Comparison of ENCODE assay signal across 9 mouse cellular contexts in genomic region chr19:6418984-6419692, GRCm38 (mm10). TPM values are rescaled to one million over a fixed set of nuclear protein-coding genes. Genes with fewer than 3 reads are reported as not detected.
DNase-seq lines count a peak whose midpoint lies in the region; ATAC-seq lines count a peak whose summit lies in the region.
"Had no signal": no experiment of that assay in that cellular context is flagged by ENCODE, and none has a peak within 500 bp of the region (broad histone marks: within the 10 kb centered on the region; RNA-seq: fewer than 3 reads in every experiment).

No protein-coding gene starts in this region.

- no peak overlapping the region for H3K27ac ChIP-seq in liver, embryonic 12.5 days
- H3K27ac ChIP-seq in liver, embryonic 11.5 days (ENCODE audit: low read depth, low read length), result no peak overlapping the region
- peak overlapping the region; percentile 97 for H3K27ac ChIP-seq in hindbrain, embryonic 13.5 days
- peak overlapping the region; percentile 96 for H3K27ac ChIP-seq in midbrain, embryonic 16.5 days (ENCODE audit: low read length)

- peaks cover 83% of the 10 kb centered on the region for H3K27me3 ChIP-seq in liver, embryonic 12.5 days (replicated peaks)
- H3K27me3 ChIP-seq in liver, embryonic 11.5 days (replicated peaks; ENCODE audit: control insufficient read depth, insufficient read depth, low read length), result peaks cover 62% of the 10 kb centered on the region
- H3K27me3 ChIP-seq in hindbrain, embryonic 13.5 days, result peaks cover 17% of the 10 kb centered on the region; the same call in 1 of the 2 replicates
- H3K27me3 ChIP-seq in midbrain, embryonic 16.5 days (ENCODE audit: control insufficient read depth, insufficient read depth, low read depth, low read length), result no peaks in the 10 kb centered on the region

- 9% methylated on average over 23 of the region's 23 CpGs for WGBS in liver, embryonic 12.5 days (ENCODE audit: insufficient replicate concordance)
- WGBS in liver, embryonic 11.5 days, result 8% methylated on average over 20 of the region's 23 CpGs
- WGBS in hindbrain, embryonic 13.5 days, result 3% methylated on average over 19 of the region's 23 CpGs
- WGBS in midbrain, embryonic 16.5 days, result 3% methylated on average over 17 of the region's 23 CpGs

- no peaks in the 10 kb centered on the region for H3K9me3 ChIP-seq in liver, embryonic 12.5 days (replicated peaks)
- no peaks in the 10 kb centered on the region for H3K9me3 ChIP-seq in liver, embryonic 11.5 days (ENCODE audit: control insufficient read depth, low read length)
- H3K9me3 ChIP-seq in hindbrain, embryonic 13.5 days, result no peaks in the 10 kb centered on the region
- H3K9me3 ChIP-seq in midbrain, embryonic 16.5 days (replicated peaks; ENCODE audit: control insufficient read depth, low read length, poor library complexity, severe bottlenecking), result no peaks in the 10 kb centered on the region

- ATAC-seq in liver, embryonic 12.5 days, result no peak
- no peak for ATAC-seq in liver, embryonic 11.5 days (replicated peaks; ENCODE audit: low FRiP score)
- ATAC-seq in hindbrain, embryonic 13.5 days (ENCODE audit: low FRiP score), result 0 out of 2 replicates have a peak, but pooled peaks have one; percentile 4
- ATAC-seq in midbrain, embryonic 16.5 days, result peak; percentile 8
- no peak for ATAC-seq in granulocyte monocyte progenitor cell, adult 5-6 weeks (replicated peaks; ENCODE audit: poor library complexity, severe bottlenecking)

- DNase-seq in cerebellum, adult 11-12 months, result peak; percentile 75
- DNase-seq in cerebellum, postnatal 36 days, result no peak
- no peak for DNase-seq in liver, embryonic 11.5 days (ENCODE audit: low spot score)
- DNase-seq in adrenal gland, postnatal 10 days, result no peak

- no peak overlapping the region for H3K9ac ChIP-seq in liver, embryonic 12.5 days
- no peak overlapping the region for H3K9ac ChIP-seq in liver, embryonic 11.5 days (ENCODE audit: low read depth, low read length)
- H3K9ac ChIP-seq in hindbrain, embryonic 13.5 days, result peak overlapping the region; percentile 90
- peak overlapping the region; percentile 86 for H3K9ac ChIP-seq in midbrain, embryonic 16.5 days (ENCODE audit: low read depth, low read length)

- H3K4me1 ChIP-seq in liver, embryonic 12.5 days, result peaks cover 43% of the 10 kb centered on the region
- peaks cover 24% of the 10 kb centered on the region for H3K4me1 ChIP-seq in liver, embryonic 11.5 days (replicated peaks; ENCODE audit: control insufficient read depth, insufficient read depth, low read length)
- H3K4me1 ChIP-seq in hindbrain, embryonic 13.5 days (replicated peaks), result peaks cover 89% of the 10 kb centered on the region
- peaks cover 66% of the 10 kb centered on the region for H3K4me1 ChIP-seq in midbrain, embryonic 16.5 days (ENCODE audit: control insufficient read depth, insufficient read depth, low read length)

- no peak overlapping the region for H3K4me3 ChIP-seq in liver, embryonic 12.5 days
- no peak overlapping the region for H3K4me3 ChIP-seq in liver, embryonic 11.5 days (ENCODE audit: low read depth, low read length)
- H3K4me3 ChIP-seq in hindbrain, embryonic 13.5 days, result peak overlapping the region; percentile 61
- peak overlapping the region; percentile 73 for H3K4me3 ChIP-seq in midbrain, embryonic 16.5 days (ENCODE audit: low read depth, low read length)

- peak overlapping the region; percentile 80 for H3K4me2 ChIP-seq in liver, embryonic 12.5 days
- H3K4me2 ChIP-seq in liver, embryonic 11.5 days, result no peak overlapping the region; the same call in 1 of the 2 replicates
- H3K4me2 ChIP-seq in hindbrain, embryonic 13.5 days, result peak overlapping the region; percentile 83
- H3K4me2 ChIP-seq in midbrain, embryonic 16.5 days (ENCODE audit: low read length), result peak overlapping the region; percentile 72

- H3K36me3 ChIP-seq in liver, embryonic 12.5 days, result no peaks in the 10 kb centered on the region
- no peaks in the 10 kb centered on the region for H3K36me3 ChIP-seq in liver, embryonic 11.5 days (ENCODE audit: control insufficient read depth, insufficient read depth, low read length)
- H3K36me3 ChIP-seq in hindbrain, embryonic 13.5 days, result no peaks in the 10 kb centered on the region
- H3K36me3 ChIP-seq in midbrain, embryonic 16.5 days (ENCODE audit: control insufficient read depth, insufficient read depth, low read length), result no peaks in the 10 kb centered on the region

RNA-seq across cellular contexts. Expression of gene Nrxn2, which starts 0.6 kb away (rescaled TPM):
- 0.83 and 0.85 TPM in 2 replicates for polyA plus RNA-seq in liver, embryonic 12.5 days (2016; fragmentation: Nextera tagmentation; extraction: Ambion mirVana)
- polyA plus RNA-seq in liver, embryonic 11.5 days (2014; fragmentation: Nextera tagmentation; extraction: Ambion mirVana), result 1.1 and 1.6 TPM in 2 replicates
- 23.5 and 27.7 TPM in 2 replicates for polyA plus RNA-seq in hindbrain, embryonic 13.5 days (2015; fragmentation: Nextera tagmentation; extraction: Ambion mirVana)
- 30.4 and 37.5 TPM in 2 replicates for polyA plus RNA-seq in midbrain, embryonic 16.5 days (2015; fragmentation: Nextera tagmentation; extraction: Ambion mirVana)
- total RNA-seq in granulocyte monocyte progenitor cell, adult 5-6 weeks (2014; fragmentation: Nextera tagmentation), result not detected in 2 replicates
- total RNA-seq in granulocyte monocyte progenitor cell, adult 5-6 weeks (2017), result not detected in 2 replicates
- 10 to 100 TPM in 1 of 2 experiments, 1 to 10 TPM in 1; 7.5 to 14.5 TPM for total RNA-seq in adrenal gland, postnatal 10 days (2021)
- total RNA-seq: megakaryocyte, adult 5-6 weeks had no signal

RNA-seq across cellular contexts. Expression of gene Rasgrp2, which starts 20.0 kb away (rescaled TPM):
- 97.8 and 106 TPM in 2 replicates for polyA plus RNA-seq in liver, embryonic 12.5 days (2016; fragmentation: Nextera tagmentation; extraction: Ambion mirVana)
- polyA plus RNA-seq in liver, embryonic 11.5 days (2014; fragmentation: Nextera tagmentation; extraction: Ambion mirVana), result 97.6 and 105 TPM in 2 replicates
- 42.0 and 43.2 TPM in 2 replicates for polyA plus RNA-seq in hindbrain, embryonic 13.5 days (2015; fragmentation: Nextera tagmentation; extraction: Ambion mirVana)
- 91.4 and 139 TPM in 2 replicates for polyA plus RNA-seq in midbrain, embryonic 16.5 days (2015; fragmentation: Nextera tagmentation; extraction: Ambion mirVana)
- 279 and 345 TPM in 2 replicates for total RNA-seq in granulocyte monocyte progenitor cell, adult 5-6 weeks (2014; fragmentation: Nextera tagmentation)
- 308 and 310 TPM in 2 replicates for total RNA-seq in granulocyte monocyte progenitor cell, adult 5-6 weeks (2017)
- total RNA-seq in adrenal gland, postnatal 10 days (2021), result 10 to 100 TPM; 53.2 to 54.9 TPM

RNA-seq across cellular contexts. Expression of gene Pygm, which starts 34.9 kb away (rescaled TPM):
- 2.6 and 2.7 TPM in 2 replicates for polyA plus RNA-seq in liver, embryonic 12.5 days (2016; fragmentation: Nextera tagmentation; extraction: Ambion mirVana)
- polyA plus RNA-seq in liver, embryonic 11.5 days (2014; fragmentation: Nextera tagmentation; extraction: Ambion mirVana), result 1.4 and 4.3 TPM in 2 replicates
- 4.9 and 5.7 TPM in 2 replicates for polyA plus RNA-seq in hindbrain, embryonic 13.5 days (2015; fragmentation: Nextera tagmentation; extraction: Ambion mirVana)
- polyA plus RNA-seq in midbrain, embryonic 16.5 days (2015; fragmentation: Nextera tagmentation; extraction: Ambion mirVana), result 7.3 and 7.5 TPM in 2 replicates
- 0.92 and 6.9 TPM in 2 replicates for total RNA-seq in granulocyte monocyte progenitor cell, adult 5-6 weeks (2014; fragmentation: Nextera tagmentation)
- 0.41 TPM in 1 of 2 replicates, not detected in the other for total RNA-seq in granulocyte monocyte progenitor cell, adult 5-6 weeks (2017)
- total RNA-seq in adrenal gland, postnatal 10 days (2021), result 100 to 1,000 TPM in 1 of 2 experiments, 10 to 100 TPM in 1; 92.0 to 223 TPM

RNA-seq across cellular contexts. Expression of gene Sf1, which starts 55.6 kb away (rescaled TPM):
- polyA plus RNA-seq in liver, embryonic 12.5 days (2016; fragmentation: Nextera tagmentation; extraction: Ambion mirVana), result 115 and 119 TPM in 2 replicates
- polyA plus RNA-seq in liver, embryonic 11.5 days (2014; fragmentation: Nextera tagmentation; extraction: Ambion mirVana), result 194 and 203 TPM in 2 replicates
- polyA plus RNA-seq in hindbrain, embryonic 13.5 days (2015; fragmentation: Nextera tagmentation; extraction: Ambion mirVana), result 103 and 107 TPM in 2 replicates
- polyA plus RNA-seq in midbrain, embryonic 16.5 days (2015; fragmentation: Nextera tagmentation; extraction: Ambion mirVana), result 95.9 and 99.5 TPM in 2 replicates
- total RNA-seq in granulocyte monocyte progenitor cell, adult 5-6 weeks (2014; fragmentation: Nextera tagmentation), result 286 and 301 TPM in 2 replicates
- total RNA-seq in granulocyte monocyte progenitor cell, adult 5-6 weeks (2017), result 187 and 209 TPM in 2 replicates
- 100 to 1,000 TPM; 166 to 186 TPM for total RNA-seq in adrenal gland, postnatal 10 days (2021)

Comparison
In these comparisons a context has a peak if more than half of its experiments do, and no peak if none do; other contexts are left out.
1. ATAC-seq: peak in hindbrain, embryonic 13.5 days (single experiment) and midbrain, embryonic 16.5 days (single experiment); none in liver, embryonic 12.5 days (single experiment), liver, embryonic 11.5 days (single experiment) and granulocyte monocyte progenitor cell, adult 5-6 weeks (single experiment).
2. H3K27ac ChIP-seq: peak in hindbrain, embryonic 13.5 days (single experiment) and midbrain, embryonic 16.5 days (single experiment); none in liver, embryonic 12.5 days (single experiment) and liver, embryonic 11.5 days (single experiment).
3. H3K4me3 ChIP-seq: peak in hindbrain, embryonic 13.5 days (single experiment) and midbrain, embryonic 16.5 days (single experiment); none in liver, embryonic 12.5 days (single experiment) and liver, embryonic 11.5 days (single experiment).
4. H3K9ac ChIP-seq: peak in hindbrain, embryonic 13.5 days (single experiment) and midbrain, embryonic 16.5 days (single experiment); none in liver, embryonic 12.5 days (single experiment) and liver, embryonic 11.5 days (single experiment).